Mouse (Mus musculus) natural killer cell, adult 2 months (primary cell): ENCODE measurements around the gene Med10.
A peak's percentile ranks its signal among the peaks of the same experiment; 100 is the strongest.

ENCODE experiments used
- DNase-seq, 2 experiments: peaks; one replicate each; pipeline ENCODE4 v3.0.0; 2022; ENCODE audit warnings: low spot score in 2 of 2

Med10 gene

DNA sequence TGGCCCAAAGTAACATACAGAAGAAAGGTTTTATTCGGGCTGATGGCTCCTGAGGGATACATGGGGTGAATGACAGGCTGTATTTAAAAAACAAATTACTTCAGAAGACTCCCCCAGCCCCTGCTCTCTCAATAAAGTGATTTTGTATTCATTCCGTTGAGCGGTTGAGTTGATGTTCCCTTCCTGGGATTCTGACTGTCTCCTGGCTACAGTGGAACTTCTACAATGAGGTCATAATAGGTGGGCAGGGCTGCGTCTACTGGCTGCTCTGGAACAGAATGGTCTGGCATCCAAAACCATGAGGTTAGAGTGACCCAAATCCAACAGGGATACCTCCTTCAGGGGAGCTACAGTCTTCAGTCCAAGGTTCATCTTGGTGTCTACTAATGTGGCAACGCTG lies at the start of gene Med10:
Med10 (plus strand) TSS at position 301 of the 400 bp plus-strand sequence.
- no peak for DNase-seq

GRCm38 (mm10) chr13:69752875-69753274 lies 49.3 kb upstream of the Med10 start:
- no peak for DNase-seq

GRCm38 (mm10) chr13:69758979-69759378 lies 43.2 kb upstream of the Med10 start:
- DNase-seq: no peak

DNA sequence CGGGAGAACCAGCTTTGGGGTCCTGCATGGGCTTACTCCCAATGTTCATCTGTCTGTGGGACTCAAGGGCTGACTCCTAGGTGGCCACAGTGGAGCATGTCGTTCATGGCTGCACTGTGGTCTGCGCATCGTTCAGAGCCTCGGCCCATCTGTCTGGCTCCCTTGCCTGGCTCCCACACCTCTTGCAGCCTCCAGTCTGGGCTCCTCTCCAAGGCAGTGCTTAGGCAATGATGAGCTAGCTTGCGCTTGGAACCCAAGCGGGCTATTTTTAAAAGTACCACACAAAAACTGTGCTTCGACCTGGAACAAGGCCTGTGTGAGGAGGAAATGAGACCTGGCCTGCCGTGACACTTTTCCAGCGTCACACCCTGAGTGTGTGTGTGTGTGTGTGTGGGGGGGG lies 40.8 kb upstream of the Med10 start:
- no peak for DNase-seq

DNA sequence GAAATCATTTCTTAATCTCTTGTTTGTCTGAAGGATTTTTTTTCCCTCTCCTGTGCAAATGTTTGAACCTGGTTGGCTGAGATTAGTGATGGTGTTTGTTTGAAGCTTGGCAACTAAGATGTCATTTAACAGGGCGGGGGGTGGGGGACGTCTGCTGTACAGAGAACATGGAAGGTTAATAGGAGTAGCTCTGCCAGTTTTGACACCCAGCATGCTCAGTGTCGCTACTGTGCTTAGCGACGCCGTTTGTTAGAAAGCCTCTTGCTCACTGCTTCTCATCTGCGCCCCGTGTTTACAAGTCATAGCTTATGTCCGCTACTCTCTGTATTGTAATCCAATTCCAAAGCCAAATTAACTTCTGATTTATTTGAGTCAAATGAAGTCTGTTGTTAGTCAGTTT lies 37.5 kb upstream of the Med10 start:
- DNase-seq: no peak

DNA sequence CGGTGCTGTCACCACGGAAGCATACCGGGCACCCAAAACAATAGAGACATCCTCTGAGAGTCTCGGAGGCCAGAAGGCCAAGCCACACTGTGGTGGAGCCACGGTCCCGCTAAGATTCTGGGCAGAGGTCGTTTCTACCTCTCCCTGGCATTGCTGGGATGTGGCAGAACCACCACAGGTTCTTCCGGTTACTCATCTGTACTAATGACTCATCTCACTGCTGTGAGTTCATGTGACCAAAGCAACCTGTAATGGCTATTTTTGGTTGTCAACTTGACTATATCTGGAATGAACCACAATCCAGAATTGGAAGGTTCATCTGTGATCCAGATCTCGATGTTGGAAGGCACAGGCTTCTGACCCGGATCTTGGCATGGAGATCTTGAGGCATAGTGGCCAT lies 34.0 kb upstream of the Med10 start:
- DNase-seq: no peak

GRCm38 (mm10) chr13:69770538-69771456 lies 31.4 kb upstream of the Med10 start:
- no peak for DNase-seq

- no peak for DNase-seq
Observed at GRCm38 (mm10) chr13:69772358-69772757, 29.8 kb upstream of the Med10 start.

DNA sequence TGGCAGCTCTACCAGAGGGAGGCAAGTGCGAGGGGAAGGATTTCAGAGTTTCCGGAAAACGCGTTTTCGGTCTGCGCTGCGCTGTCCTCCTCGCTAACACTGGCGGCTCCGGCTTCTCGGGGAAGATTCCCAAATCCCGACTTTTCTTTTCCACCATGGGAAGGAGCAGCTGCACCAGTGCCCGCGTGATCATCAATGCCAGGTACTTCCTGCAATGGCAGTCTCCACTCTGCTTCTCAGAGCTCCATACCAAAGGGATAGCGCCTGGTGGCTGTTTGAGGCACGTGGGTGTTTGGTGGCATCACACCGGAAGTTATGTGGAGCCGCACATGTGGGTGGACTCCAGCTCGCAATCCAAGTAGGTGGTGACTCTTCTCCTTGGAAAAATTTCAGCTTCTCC lies 24.0 kb upstream of the Med10 start:
- no peak for DNase-seq

GRCm38 (mm10) chr13:69788704-69789103 lies 13.5 kb upstream of the Med10 start:
- DNase-seq: no peak

DNA sequence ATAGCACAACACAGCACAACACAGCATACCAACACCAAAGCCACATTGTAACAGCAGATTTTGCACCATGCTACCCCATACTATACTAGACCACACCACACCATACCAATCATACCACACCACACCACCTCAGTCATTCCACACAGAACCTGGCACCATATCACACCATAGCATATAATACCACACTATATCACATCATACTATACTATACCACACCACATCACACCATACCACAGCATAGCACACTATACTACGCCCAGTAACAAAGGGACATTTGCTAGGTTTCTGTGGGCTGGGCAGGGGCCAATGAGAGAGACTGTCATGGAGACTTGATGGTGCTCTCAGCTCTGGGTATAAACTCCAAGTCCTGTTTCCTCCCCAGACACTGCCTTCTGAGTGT lies 10.4 kb upstream of the Med10 start:
- no peak for DNase-seq

DNA sequence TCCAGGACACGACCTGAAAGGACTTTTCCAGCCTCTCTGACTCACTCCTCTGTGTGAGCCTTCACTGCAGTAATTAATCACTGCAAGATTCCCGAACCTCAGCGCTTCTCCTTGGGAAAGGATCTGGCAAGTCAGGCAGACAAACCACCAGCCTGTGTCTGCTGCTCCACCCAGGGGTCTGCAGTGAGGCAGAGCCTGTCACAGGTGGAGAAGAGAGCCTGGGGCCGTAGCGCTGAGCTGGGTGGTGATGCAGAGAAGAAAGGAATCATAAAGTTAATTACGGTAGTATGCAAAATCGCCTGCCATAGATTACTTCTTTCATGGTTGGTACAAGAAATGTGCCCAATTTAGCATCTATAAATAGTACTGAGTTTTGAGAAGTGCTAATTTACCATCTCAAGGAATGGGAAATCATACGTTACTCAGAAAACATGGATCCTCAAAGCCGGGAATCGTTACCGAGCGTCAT lies 9.6 kb upstream of the Med10 start:
- no peak for DNase-seq

DNA sequence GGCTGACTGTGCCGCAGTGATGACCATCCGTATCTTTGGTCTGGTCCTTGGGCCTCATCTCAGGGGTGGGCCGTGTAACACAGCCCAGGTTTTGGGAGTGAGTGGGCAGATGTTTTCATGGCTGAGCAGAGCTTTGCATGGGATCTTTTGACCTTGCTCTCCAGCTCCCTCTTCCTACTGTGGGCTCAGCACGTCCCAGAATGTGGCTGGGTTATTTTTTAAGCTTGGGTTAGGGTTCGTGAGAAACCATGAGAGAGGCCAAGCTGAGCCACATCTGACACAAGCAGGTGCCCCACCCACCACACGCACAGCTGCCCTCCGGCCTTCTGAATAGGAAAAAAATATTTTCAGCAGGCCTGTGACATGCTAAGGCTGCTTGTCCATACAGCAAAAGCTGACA lies 7.4 kb upstream of the Med10 start:
- DNase-seq: no peak

DNA sequence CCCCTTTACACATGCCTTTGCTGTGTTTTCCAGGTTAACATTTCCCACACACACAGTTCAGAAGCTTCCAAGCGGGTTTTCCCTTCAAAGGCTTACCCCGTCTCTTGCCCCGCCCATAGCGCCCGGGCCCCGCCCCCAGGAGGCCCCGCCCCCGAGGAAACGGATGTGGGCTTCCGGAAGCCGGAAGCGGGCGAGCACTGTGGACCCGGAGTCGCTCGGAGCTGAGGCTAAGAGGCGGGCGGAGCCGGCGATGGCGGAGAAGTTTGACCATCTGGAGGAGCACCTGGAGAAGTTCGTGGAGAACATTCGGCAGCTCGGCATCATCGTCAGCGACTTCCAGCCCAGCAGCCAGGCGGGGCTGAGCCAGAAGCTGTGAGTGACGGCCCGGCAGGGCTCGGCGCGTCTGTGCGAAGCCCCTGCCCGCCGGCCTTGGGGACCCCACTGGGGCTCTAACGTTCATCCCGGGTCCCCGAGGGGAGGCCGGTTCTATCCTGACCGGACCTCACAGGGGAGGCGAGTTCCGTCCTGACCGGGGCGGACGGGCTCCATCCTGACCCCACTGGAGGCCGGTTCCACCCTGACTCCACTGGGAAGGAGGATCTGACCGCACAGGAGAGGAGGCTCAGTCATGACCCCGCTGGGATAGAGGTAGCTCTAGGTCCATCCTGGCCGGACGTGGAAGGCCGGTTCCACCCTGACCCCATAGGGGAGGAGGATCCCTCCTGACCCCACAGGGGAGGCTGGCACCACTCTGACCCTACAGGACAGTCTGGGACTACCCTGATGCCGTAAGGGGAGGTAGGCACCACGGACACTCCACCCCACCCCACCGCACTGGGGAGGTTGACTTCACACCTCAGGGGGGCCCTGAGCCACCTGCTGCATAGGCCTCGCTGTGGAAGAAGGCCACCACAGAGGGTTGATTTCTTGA lies 7.8 kb downstream of the Med10 start:
- peak; percentile 73 to 81 for DNase-seq

- no peak for DNase-seq
Observed at GRCm38 (mm10) chr13:69810936-69811680, 8.9 kb downstream of the Med10 start.

- peak; percentile 43 to 58 for DNase-seq
Observed at GRCm38 (mm10) chr13:69813870-69814269, 11.7 kb downstream of the Med10 start.

DNA sequence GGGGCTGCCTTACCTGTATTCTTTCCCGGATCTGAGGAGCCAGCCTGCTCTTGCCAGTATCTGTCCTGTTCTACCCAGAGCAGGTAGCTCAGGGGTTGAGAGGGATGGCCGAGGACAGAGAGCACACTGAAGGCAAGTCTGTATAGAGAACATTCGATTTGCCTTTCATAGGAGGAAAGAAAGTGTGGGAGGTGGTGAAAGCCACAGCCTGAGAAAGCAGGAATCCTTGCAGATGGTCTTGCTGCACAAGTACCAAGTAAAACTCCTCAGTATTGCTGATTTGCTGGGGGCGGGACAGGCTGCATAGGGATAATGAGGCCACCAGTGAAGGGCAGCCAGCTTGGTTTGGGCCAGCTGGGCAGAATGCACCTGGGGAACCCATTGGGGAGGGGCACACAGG lies 16.1 kb downstream of the Med10 start:
- DNase-seq: no peak

GRCm38 (mm10) chr13:69821169-69821822 lies 19.1 kb downstream of the Med10 start:
- DNase-seq: no peak

GRCm38 (mm10) chr13:69823920-69824637 lies 21.9 kb downstream of the Med10 start:
- DNase-seq: no peak

GRCm38 (mm10) chr13:69825396-69826095 lies 23.4 kb downstream of the Med10 start:
- no peak for DNase-seq
